In the genomic region with DNA sequence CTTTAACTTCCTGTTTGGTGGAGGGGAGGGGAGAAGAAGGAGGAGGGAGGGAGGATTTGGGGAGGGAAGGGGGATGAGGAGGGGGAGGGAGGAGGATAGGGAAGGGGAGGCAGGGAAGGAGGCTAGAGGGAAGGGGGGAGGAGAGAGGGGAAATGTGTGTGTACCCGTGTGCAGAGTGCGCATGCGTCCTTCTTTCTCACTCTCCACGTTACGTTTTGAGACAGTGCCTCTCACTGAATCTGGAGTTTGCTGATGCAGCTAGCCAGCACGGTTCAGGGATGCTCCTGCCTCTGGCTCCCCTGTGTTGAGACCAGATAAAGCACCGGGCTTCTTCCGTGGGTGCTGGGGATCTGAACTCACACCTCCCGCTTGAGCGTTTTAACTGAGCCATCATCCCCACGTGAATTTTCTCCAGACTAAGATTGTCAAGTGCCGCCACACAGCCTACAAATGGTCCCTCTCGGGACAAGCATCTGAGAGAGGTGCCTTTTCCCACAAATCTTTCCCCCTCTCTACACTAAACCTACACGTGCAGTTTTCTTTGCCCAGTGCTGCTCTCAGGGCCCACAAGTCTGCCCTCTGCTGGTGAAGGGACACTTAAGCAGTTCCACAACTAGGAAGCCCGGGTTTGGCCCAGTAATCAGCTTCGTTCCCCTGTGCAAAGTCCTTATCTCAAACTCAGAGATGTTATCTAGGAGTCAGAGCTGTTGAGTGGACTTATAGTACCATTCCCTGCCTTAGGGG, we compare ENCODE assay signal across 7 mouse cellular contexts. TPM values are rescaled to one million over a fixed set of nuclear protein-coding genes. Genes with fewer than 3 reads are reported as not detected.
A peak's percentile ranks its signal among the peaks of the same experiment; 100 is the strongest.
DNase-seq lines count a peak whose midpoint lies in the region; ATAC-seq and TF ChIP-seq lines count a peak whose summit lies in the region.

No protein-coding gene starts in this region.

- no peak overlapping the region for H3K27ac ChIP-seq in ES-E14 (ENCODE audit: insufficient read depth, low read depth, low read length, poor library complexity, severe bottlenecking)
- H3K27ac ChIP-seq in bone marrow, adult 2 months (ENCODE audit: control insufficient read depth, insufficient read depth, low read depth, low read length, poor library complexity), result no peak overlapping the region
- no peak overlapping the region for H3K27ac ChIP-seq in embryonic facial prominence, embryonic 15.5 days (replicated peaks)

- in situ Hi-C loops in ES-E14 (cut with MboI; ENCODE audit: low sequenced_read_pairs in 2 of 2, unreplicated experiment in 2 of 2), result no loop called here

- intact Hi-C loops in heart, postnatal 10 days (cut with DNase I), result loop anchor here (2.0 to 10.0 kb wide), 3 partner anchors 15 to 135 kb away; a partner anchor contains a TSS

- no peak overlapping the region for H3K9ac ChIP-seq in ES-E14 (ENCODE audit: insufficient read depth, low read depth, low read length, poor library complexity, severe bottlenecking)
- H3K9ac ChIP-seq in embryonic facial prominence, embryonic 15.5 days, result no peak overlapping the region

- no peaks in the 10 kb centered on the region for H3K9me3 ChIP-seq in ES-E14 (ENCODE audit: control insufficient read depth, insufficient read depth, low read depth, low read length)
- no peaks in the 10 kb centered on the region for H3K9me3 ChIP-seq in embryonic facial prominence, embryonic 15.5 days (replicated peaks)

- no peak for ATAC-seq in embryonic facial prominence, embryonic 15.5 days (ENCODE audit: insufficient number of reproducible peaks, low FRiP score, low TSS enrichment, low read depth)
- peak; percentile 80 for ATAC-seq in megakaryocyte, adult 5-6 weeks (ENCODE audit: poor library complexity, severe bottlenecking)

- DNase-seq in ES-E14 (ENCODE audit: low read depth, low spot score), result peak; percentile 65
- peak; percentile 57 to 77 for DNase-seq in heart, postnatal 10 days
- peak; percentile 67 to 77 for DNase-seq in kidney, postnatal 4 days
- DNase-seq in right cerebral cortex, postnatal 14 days, result peak; percentile 68

- H3K4me1 ChIP-seq in ES-E14 (ENCODE audit: control insufficient read depth in 2 of 2, insufficient read depth in 2 of 2, low read length in 2 of 2, poor library complexity in 1 of 2), result peaks cover 0 to 6% of the 10 kb centered on the region in 2 experiments; a peak in 1 of 4 replicates
- no peaks in the 10 kb centered on the region for H3K4me1 ChIP-seq in bone marrow, adult 2 months (ENCODE audit: control insufficient read depth, insufficient read depth, low read length)
- H3K4me1 ChIP-seq in embryonic facial prominence, embryonic 15.5 days, result 0 out of 2 replicates have a peak, but pooled peaks cover 5% of the 10 kb centered on the region

- WGBS in bone marrow, adult 2 months, result 36% methylated on average over 16 of the region's 16 CpGs
- 21% methylated on average over 16 of the region's 16 CpGs for WGBS in embryonic facial prominence, embryonic 15.5 days

- no peaks in the 10 kb centered on the region for H3K27me3 ChIP-seq in embryonic facial prominence, embryonic 15.5 days

- no peaks in the 10 kb centered on the region for H3K36me3 ChIP-seq in ES-E14 (ENCODE audit: control insufficient read depth, insufficient read depth, low read length, poor library complexity, severe bottlenecking)
- H3K36me3 ChIP-seq in embryonic facial prominence, embryonic 15.5 days, result no peaks in the 10 kb centered on the region

- H3K4me3 ChIP-seq in ES-E14 (ENCODE audit: insufficient read depth in 1 of 2, low read depth in 1 of 2, low read length in 2 of 2, poor library complexity in 1 of 2, severe bottlenecking in 1 of 2), result peak overlapping the region; percentile 1 to 32; a peak in 1 of 4 replicates
- H3K4me3 ChIP-seq in bone marrow, adult 2 months (replicated peaks; ENCODE audit: control insufficient read depth, low read depth, low read length), result no peak overlapping the region
- peak overlapping the region; percentile 24 for H3K4me3 ChIP-seq in embryonic facial prominence, embryonic 15.5 days (replicated peaks)

- no peak for TF ChIP-seq POLR2A in bone marrow, adult 2 months (IDR thresholded peaks at IDR 0.05; ENCODE audit: borderline replicate concordance, control insufficient read depth, low read depth, low read length)

- H3K4me2 ChIP-seq in embryonic facial prominence, embryonic 15.5 days (replicated peaks), result peak overlapping the region; percentile 50

- TF ChIP-seq CTCF in bone marrow, adult 2 months (IDR thresholded peaks at IDR 0.05; ENCODE audit: control insufficient read depth, insufficient read depth, low read length), result peak; percentile 72

TF ChIP-seq in ES-E14, 5 proteins besides CTCF, POLR2A, EP300 and RAD21:
- TF ChIP-seq ZNF384 (IDR thresholded peaks at IDR 0.05; ENCODE audit: low read depth, low read length) (no peak), CHD2 (IDR thresholded peaks at IDR 0.05; ENCODE audit: low read depth, low read length) (no peak), ZC3H11A (IDR thresholded peaks at IDR 0.05; ENCODE audit: borderline replicate concordance, low read depth, low read length) (no peak), HCFC1 (IDR thresholded peaks at IDR 0.05; ENCODE audit: borderline replicate concordance, insufficient read depth, low read length) (no peak), MAFK (IDR thresholded peaks at IDR 0.05; ENCODE audit: insufficient read depth, low read depth, low read length) (no peak)
TF ChIP-seq in ES-E14: peak in this region for 0.

RNA-seq across cellular contexts. Expression of a gene that starts 13.4 kb away (rescaled TPM):
- 98.2 and 103 TPM in 2 replicates for total RNA-seq in ES-E14 (2012; rRNA removed)
- polyA plus RNA-seq in bone marrow, adult 2 months (2011; ENCODE audit: insufficient read depth, insufficient read length, low replicate concordance, missing spikeins), result 50.8 and 79.8 TPM in 2 replicates
- 57.8 and 61.5 TPM in 2 replicates for polyA plus RNA-seq in embryonic facial prominence, embryonic 15.5 days (2015; fragmentation: Nextera tagmentation; extraction: Ambion mirVana)
- 100 to 1,000 TPM in 1 of 2 experiments, 10 to 100 TPM in 1; 98.5 to 107 TPM for total RNA-seq in heart, postnatal 10 days (2021)
- total RNA-seq in megakaryocyte, adult 5-6 weeks (2015), result 18.1 and 18.5 TPM in 2 replicates
- total RNA-seq in megakaryocyte, adult 5-6 weeks (2017), result 34.7 and 39.4 TPM in 2 replicates

RNA-seq across cellular contexts. Expression of a gene that starts 58.4 kb away (rescaled TPM):
- total RNA-seq in ES-E14 (2012; rRNA removed), result 9.3 and 15.5 TPM in 2 replicates
- polyA plus RNA-seq in bone marrow, adult 2 months (2011; ENCODE audit: insufficient read depth, insufficient read length, low replicate concordance, missing spikeins), result 26.6 and 28.3 TPM in 2 replicates
- 76.7 and 77.1 TPM in 2 replicates for polyA plus RNA-seq in embryonic facial prominence, embryonic 15.5 days (2015; fragmentation: Nextera tagmentation; extraction: Ambion mirVana)
- 100 to 1,000 TPM; 180 to 183 TPM for total RNA-seq in heart, postnatal 10 days (2021)
- total RNA-seq in megakaryocyte, adult 5-6 weeks (2015), result 65.9 and 70.2 TPM in 2 replicates
- 2.9 and 17.4 TPM in 2 replicates for total RNA-seq in megakaryocyte, adult 5-6 weeks (2017)
